Mouse (Mus musculus) hindlimb bud, embryonic 11.5 days (tissue): ENCODE data around the gene Arfgap3.
"Not testable (repeated sequence)": the region's sequence is repeated elsewhere in the genome, so short reads cannot be mapped to it uniquely, and the experiment has no call there.

Experiments
- DNase-seq: peaks from one replicate; pipeline ENCODE4 v3.0.0-alpha.2; 2012; ENCODE audit warnings: low read depth, low spot score; ENCODE audit errors: extremely low spot score

Gene Arfgap3

GRCm38 (mm10) chr15:83349954-83350711, at the start of gene Arfgap3:
Gene Arfgap3 (minus strand): TSS chr15:83350247.
- peak; percentile 78 for DNase-seq

DNA sequence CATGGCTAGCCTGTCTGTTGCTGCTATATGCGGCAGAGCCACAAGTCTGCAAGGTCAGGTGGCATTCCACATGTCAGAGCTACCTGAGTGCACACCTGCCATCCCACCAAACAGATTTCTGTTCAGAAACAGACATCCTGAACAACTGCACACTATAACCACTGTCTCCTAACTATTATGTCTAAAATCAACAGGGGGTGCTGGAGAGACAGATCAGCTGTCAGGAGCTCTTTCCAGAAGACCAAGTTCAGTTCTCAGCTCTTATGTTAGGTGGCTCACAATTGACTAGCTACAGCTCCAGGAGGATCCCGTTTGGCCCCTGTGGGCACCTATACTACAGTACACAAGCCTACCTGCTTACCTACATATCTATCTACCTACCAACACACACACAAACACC, 42.7 kb upstream of the Arfgap3 start:
- DNase-seq = no peak

DNA sequence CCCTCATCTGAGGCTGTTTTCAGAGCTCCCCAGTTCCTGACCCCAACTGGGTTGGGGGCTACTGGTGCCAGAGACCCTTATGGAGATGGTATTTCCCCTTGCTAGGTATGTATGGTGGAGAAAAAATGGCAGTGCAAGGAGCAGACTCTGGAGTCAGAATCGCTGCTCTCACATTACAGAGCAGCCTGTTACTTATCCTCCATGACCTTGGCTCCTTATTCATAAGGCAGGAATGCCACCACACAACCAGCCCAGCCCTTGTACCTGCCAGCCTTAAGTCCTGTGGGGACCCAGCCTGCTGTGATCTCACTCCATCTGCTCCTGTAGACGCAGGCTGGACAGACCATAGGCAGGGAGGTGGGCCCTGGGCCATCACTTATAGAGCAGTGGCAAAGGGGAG, 37.9 kb upstream of the Arfgap3 start:
- DNase-seq = no peak

DNA sequence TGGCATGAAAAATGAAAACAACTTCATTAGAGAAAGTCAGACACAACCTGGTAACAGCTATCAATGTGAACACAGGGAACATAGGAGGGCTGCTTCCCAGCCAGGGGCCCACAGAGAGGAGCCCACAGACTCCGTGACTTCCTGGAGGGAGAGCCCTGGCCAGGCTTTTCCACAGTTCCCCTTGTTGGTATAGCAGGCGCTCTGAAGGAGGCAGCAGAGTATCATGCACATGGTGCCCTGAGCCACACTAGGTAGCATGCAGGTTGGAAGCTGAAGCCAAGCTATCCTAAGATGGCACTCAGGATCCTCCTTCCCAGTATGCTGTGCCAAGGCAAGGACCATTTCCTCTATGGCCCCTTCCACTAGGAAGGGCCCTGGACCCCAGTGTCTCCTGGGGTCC, 33.6 kb upstream of the Arfgap3 start:
- DNase-seq = no peak

- no peak for DNase-seq
Observed at GRCm38 (mm10) chr15:83383136-83383535, 33.1 kb upstream of the Arfgap3 start.

- DNase-seq = no peak
Observed at GRCm38 (mm10) chr15:83382467-83382866, 32.4 kb upstream of the Arfgap3 start.

GRCm38 (mm10) chr15:83377153-83377552, 27.1 kb upstream of the Arfgap3 start:
- no peak for DNase-seq

DNA sequence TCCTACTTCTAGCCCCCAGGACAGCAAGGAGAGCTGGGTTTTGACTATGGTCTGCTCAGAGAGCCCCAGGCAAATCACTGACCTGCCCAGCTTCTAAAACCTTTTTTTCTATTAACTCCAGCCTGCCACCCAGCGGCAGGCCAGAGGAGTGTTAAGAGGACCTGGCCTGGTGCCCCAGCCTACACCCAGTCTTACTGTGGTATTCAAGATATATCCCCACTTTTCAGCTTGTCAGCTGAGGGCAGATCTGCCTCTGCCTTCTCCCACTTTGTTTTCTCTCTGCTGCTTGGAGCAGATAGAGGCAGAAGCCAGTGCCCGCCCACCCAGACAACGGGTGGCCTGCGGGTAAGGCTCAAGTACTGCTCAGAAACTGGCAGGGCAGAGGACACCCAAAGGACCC, 25.1 kb upstream of the Arfgap3 start:
- DNase-seq = no peak

DNA sequence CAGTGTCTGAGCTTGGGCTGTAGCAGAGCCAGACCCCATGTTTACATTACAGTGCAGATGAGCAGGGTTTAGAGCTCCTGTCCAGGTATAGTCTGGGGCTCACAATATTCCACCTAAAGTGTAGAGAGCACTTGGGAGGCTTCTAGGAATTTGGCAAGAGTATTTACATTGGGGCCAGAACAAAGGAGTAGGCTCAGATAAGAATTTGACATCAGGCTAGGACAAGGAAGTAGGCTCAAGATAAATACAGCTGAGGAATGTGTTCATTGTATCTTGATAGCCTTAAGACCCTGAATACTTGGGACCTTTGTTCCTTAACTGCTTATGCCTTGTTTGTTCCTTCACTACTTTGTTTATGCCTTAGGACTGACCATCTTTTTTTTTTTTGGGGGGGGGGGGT, 24.0 kb upstream of the Arfgap3 start:
- DNase-seq = no peak

GRCm38 (mm10) chr15:83368702-83369101, 18.7 kb upstream of the Arfgap3 start:
- DNase-seq = not testable (repeated sequence)

GRCm38 (mm10) chr15:83368261-83368660, 18.2 kb upstream of the Arfgap3 start:
- no peak for DNase-seq

GRCm38 (mm10) chr15:83366933-83367552, 17.0 kb upstream of the Arfgap3 start:
- DNase-seq = no peak

DNA sequence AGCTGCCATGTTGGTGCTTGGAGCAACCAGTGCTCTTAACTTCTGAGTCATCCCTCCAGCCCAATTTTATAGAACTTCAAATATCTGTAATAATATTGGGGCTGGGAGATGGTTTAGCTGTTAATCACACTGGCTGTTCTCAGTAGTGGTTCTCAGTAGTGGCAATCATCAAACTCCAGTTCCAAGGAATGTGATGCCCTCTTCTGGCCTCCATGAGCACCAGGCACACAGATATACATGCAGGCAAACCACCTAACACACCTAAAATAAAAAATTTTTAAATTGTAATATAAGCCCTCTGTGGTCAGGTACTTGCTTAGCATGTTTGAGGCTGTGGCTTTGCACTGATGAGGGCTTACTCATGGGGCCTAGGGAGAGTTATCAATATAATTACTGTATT, 15.7 kb upstream of the Arfgap3 start:
- no peak for DNase-seq

DNA sequence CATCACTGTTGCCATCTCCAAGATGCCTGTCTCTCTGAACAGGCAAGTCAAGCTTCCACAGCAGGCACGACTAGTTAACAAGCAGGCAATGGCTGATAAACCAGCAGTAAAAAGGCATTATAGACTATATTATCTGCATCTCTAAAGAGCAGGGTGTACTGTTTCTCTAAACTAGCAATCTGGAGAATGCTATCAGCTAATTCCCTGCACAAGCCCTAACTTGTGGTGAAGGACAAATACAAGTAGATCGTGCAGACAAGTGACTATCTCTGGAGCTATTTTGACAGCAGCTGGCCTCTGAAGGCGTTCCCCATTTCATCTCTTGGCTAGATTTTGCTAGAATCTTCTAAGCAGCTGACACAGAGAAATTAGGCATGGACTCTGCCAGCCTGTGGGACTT, 14.1 kb upstream of the Arfgap3 start:
- no peak for DNase-seq

GRCm38 (mm10) chr15:83362813-83363212, 12.8 kb upstream of the Arfgap3 start:
- not testable (repeated sequence) for DNase-seq

- not testable (repeated sequence) for DNase-seq
Observed at GRCm38 (mm10) chr15:83360899-83361298, 10.9 kb upstream of the Arfgap3 start.

DNA sequence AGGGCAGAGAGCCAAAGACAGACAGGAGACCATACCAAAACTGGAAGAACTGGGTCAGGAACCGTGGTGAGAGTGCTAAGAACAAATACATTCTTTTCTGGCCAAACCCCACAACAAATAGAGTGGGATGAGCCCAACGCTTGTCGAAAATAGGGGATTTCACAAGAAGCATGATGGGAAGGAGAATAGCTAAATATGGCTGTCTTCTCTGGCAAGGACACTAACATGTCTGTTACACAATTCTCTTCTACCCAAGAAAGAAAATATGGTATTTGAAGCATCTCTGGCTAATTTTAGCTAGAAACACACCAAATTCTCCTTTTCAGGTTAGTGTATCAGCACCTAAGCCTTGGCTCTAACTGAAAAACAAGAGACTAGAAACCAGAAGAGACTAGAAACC, 10.1 kb upstream of the Arfgap3 start:
- DNase-seq = no peak

GRCm38 (mm10) chr15:83358476-83358875, 8.4 kb upstream of the Arfgap3 start:
- DNase-seq = no peak

DNA sequence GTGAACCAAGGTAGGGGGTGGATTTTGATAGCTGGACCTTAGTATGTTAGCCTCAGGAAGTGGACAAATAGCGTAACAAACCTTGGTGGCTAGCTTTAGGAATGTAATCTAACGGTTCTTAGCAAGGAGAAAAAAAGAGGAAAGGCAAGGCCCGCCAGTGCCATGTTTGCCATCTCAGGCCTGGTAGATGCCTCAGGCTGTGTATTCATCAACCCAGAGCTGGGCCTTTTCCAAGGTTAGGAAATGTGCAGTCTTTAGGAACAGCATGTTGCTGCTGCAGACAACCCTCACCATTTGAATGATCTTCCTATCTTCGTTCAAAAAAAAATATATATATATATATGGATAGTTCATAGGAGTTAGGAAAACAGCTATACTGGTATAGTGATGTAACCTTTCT, 1.5 kb upstream of the Arfgap3 start:
- DNase-seq = no peak

GRCm38 (mm10) chr15:83350859-83351258, 812 bp upstream of the Arfgap3 start:
- no peak for DNase-seq

DNA sequence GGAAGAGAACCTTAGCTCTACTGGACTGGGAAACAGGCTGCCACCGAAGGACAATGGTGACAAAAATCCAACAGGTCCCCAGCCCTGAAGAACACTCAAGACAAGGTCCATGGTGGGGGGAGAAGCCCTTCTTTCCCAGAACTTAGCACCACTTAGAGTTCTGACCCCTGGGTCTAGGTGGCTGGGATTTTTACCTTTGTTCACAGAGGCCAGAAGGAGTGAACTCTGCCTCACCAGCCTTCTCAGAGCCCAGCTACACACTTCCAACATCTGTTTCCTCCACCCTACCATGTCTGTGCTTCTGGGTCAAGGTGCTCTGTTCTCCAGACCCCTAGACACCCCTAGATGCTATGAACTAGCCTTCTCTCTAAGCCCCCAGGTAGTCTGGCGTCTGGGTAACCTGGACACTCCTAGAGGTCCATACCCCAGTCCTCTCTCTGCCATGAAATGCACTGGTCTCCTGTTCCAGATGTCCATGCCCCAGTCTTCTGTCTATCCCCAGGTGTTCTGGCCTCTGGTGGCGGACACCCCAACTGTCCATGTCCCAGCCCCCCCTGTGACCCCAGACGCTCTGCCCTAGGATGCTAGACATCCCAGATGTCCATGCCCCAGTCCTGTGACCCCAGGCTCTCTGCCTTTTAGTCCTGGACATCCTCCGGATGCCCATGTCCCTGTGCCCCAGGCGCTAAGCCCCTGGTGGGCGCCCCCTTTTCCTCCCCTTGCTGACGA, 658 bp downstream of the Arfgap3 start:
- DNase-seq = no peak

GRCm38 (mm10) chr15:83348747-83349146, 1.3 kb downstream of the Arfgap3 start:
- no peak for DNase-seq
